Mouse (Mus musculus): ENCODE measurements around the gene Cnbp. TPM values are rescaled to one million over a fixed set of nuclear protein-coding genes. Genes with fewer than 3 reads are reported as not detected.

The Cnbp gene
- polyA plus RNA-seq, 1 experiment from 2014 or later, result 826 TPM

DNA sequence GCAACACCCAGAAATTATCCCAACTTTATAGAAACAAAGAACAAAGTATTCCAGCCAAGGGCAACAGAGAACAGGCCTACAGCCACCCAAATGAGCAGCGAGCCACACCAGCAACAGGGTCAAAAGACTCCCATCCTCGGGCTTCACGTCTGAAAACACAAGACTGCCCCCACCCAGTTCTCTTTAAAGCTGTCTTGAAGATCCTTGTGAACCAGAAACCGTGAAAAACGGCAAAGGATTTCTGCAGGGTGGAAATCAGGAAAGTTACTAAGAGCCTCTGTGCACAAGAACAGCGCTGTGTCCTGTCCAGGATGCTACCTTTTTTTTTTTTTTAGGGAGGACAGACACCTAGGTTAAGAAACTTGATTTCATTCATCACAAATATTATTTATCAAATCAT lies 40.6 kb downstream of the Cnbp start:
- Histone ChIP-seq H3K9me3 (no peaks in the 10 kb centered on the region), H3K27ac (no peak overlapping the region), H3K9ac (no peak overlapping the region), H3K36me3 (peaks cover 12% of the 10 kb centered on the region), H3K4me3 (peak overlapping the region; percentile 64; the same call in 1 of the 2 replicates), H3K4me2 (replicated peaks) (peak overlapping the region; percentile 96), H3K27me3 (replicated peaks) (no peaks in the 10 kb centered on the region), H3K4me1 (peaks cover 11% of the 10 kb centered on the region)
- 43% methylated on average over 6 of the region's 6 CpGs for WGBS
- ATAC-seq (ENCODE audit: low FRiP score, low read depth), result no peak

DNA sequence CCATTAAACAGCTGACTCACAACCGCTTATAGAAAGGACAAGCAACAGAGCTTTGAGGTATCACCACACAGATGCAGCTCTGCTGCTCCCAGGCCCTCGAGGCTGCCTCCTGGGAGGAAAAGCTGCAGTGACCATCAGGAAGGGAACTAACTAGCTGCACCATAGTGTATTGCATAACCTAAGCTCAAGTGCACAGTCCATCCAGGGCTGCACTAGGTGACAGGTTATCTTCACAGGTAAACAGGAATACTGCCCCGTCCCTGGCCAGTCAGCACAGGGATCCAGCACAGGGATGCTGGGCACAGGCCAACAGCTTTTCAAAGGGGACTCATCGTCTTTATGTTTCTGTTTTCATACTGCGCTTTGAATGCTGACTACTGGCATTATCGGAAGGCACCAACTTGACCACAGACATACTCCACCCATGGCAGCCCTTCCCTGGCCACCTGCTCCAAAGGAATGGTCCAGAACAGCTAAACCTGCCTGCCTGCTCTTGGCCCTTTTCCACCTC lies 41.2 kb downstream of the Cnbp start:
- Histone ChIP-seq H3K27me3 (replicated peaks) (no peaks in the 10 kb centered on the region), H3K4me2 (replicated peaks) (no peak overlapping the region), H3K4me3 (no peak overlapping the region), H3K4me1 (peaks cover 11% of the 10 kb centered on the region), H3K9ac (no peak overlapping the region), H3K36me3 (peaks cover 8% of the 10 kb centered on the region; the same call in 1 of the 2 replicates), H3K27ac (no peak overlapping the region), H3K9me3 (no peaks in the 10 kb centered on the region)
- no peak for ATAC-seq (ENCODE audit: low FRiP score, low read depth)
- 89% methylated on average over 6 of the region's 6 CpGs for WGBS

DNA sequence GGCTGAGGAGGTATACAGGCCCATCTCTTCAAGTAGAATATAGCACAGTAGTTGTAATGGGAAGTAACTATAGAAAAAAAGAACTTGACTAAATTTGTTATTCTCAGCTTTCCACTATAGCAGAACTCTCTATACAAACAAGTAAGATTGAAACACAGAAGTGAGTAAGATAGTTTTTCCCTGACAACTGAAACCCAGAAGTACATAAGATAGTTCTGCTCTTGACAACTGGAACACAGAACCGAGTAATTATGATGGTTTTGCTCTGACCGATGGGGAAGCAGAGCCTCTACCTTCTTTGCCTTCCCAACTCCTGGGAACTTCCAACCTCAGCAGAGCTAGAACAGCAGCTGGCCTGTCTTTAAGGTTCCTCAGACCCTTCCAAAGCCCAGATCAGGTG lies 41.8 kb downstream of the Cnbp start:
- WGBS, result 95% methylated on average over 2 of the region's 2 CpGs
- H3K4me1 ChIP-seq, result peaks cover 11% of the 10 kb centered on the region
- H3K4me3 ChIP-seq, result no peak overlapping the region
- ATAC-seq (ENCODE audit: low FRiP score, low read depth), result no peak
- no peaks in the 10 kb centered on the region for H3K9me3 ChIP-seq
- H3K4me2 ChIP-seq (replicated peaks), result no peak overlapping the region
- H3K9ac ChIP-seq, result no peak overlapping the region
- H3K27ac ChIP-seq, result no peak overlapping the region
- H3K27me3 ChIP-seq (replicated peaks), result no peaks in the 10 kb centered on the region
- peaks cover 8% of the 10 kb centered on the region; the same call in 1 of the 2 replicates for H3K36me3 ChIP-seq

DNA sequence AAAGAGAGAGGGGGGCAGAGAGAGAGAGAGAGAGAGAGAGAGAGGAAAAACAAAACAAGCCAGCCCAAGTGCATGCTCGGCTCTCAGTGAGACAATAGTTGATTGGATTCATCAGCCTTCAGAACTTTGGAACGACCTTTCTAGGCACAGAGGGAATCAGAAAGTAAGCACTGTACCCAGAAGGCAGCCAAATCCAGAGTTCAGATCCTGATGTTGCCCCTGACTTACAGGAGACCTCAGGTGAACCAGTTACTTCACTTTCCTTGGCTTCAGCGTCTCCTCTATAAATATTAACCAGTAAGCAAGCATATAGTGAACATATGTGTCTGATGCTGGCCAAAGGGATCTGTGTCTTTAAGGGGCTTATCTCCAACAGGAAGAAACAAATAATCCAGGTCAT lies 42.4 kb downstream of the Cnbp start:
- H3K4me2 ChIP-seq (replicated peaks), result no peak overlapping the region
- no peak overlapping the region for H3K4me3 ChIP-seq
- 70% methylated on average over 3 of the region's 3 CpGs for WGBS
- H3K27ac ChIP-seq, result no peak overlapping the region
- H3K9ac ChIP-seq, result no peak overlapping the region
- no peaks in the 10 kb centered on the region for H3K9me3 ChIP-seq
- peaks cover 11% of the 10 kb centered on the region for H3K4me1 ChIP-seq
- ATAC-seq (ENCODE audit: low FRiP score, low read depth), result no peak
- H3K36me3 ChIP-seq, result 0 out of 2 replicates have a peak, but pooled peaks cover 3% of the 10 kb centered on the region
- H3K27me3 ChIP-seq (replicated peaks), result no peaks in the 10 kb centered on the region

DNA sequence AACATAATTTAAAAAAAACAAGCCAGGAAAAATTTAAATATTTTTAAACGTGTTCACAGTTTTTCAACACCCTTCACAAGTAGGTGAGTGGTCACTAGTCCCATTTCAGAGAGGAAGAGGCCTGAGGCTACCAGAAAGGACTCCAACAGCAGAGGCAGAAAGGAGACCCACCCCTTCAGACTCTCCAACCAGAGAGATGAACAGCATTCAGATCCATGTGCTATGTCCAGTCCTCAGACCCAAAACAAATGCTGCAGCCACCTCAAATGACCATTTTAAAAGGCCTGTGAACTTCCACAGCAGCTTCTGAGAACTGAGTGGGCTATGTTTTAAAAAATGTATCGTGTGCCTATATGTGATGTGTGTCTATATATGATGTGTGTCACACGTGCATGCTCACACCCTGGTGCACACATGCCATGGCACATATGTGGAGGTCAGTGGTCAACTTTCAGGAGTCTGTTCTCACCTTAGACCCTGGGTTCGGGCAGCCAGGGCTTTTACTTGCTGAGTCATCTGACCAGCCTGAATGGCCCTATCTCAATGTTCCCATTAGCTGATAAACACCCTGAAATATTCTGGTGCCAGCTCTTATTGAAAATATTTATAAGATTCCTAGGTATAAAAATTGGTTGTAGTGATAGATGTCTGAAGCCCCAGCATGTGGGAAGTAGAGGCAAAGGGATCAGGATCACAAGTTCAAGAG lies 43.0 kb downstream of the Cnbp start:
- H3K4me2 ChIP-seq (replicated peaks), result no peak overlapping the region
- no peaks in the 10 kb centered on the region for H3K27me3 ChIP-seq (replicated peaks)
- no peak overlapping the region for H3K4me3 ChIP-seq
- ATAC-seq (ENCODE audit: low FRiP score, low read depth), result no peak
- peaks cover 11% of the 10 kb centered on the region for H3K4me1 ChIP-seq
- 84% methylated on average over 4 of the region's 4 CpGs for WGBS
- H3K9me3 ChIP-seq, result no peaks in the 10 kb centered on the region
- no peak overlapping the region for H3K9ac ChIP-seq
- H3K27ac ChIP-seq, result no peak overlapping the region
- H3K36me3 ChIP-seq, result no peaks in the 10 kb centered on the region

DNA sequence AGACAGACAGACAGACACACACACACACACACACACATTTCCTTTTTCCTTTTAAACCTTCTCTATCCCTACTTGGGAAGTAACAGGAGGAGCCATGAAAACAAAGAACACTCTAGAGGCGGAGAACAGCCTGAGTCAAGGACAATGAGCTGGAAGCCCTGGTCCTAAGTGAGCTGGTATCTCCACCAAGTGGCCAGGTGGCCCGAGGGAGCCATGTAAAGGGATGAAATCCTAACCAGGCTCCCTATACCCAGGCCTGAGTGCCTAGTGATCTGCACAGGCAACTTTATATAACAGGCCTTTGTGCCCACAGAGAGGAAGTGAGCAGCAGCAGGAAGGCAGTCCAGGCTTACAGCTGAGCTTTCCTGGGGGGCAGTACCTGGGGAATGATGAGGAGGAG lies 44.0 kb downstream of the Cnbp start:
- Histone ChIP-seq H3K27ac (no peak overlapping the region), H3K9me3 (no peaks in the 10 kb centered on the region), H3K4me3 (no peak overlapping the region), H3K4me1 (peaks cover 6% of the 10 kb centered on the region), H3K9ac (no peak overlapping the region), H3K27me3 (replicated peaks) (no peaks in the 10 kb centered on the region), H3K36me3 (no peaks in the 10 kb centered on the region), H3K4me2 (replicated peaks) (no peak overlapping the region)
- WGBS, result 60% methylated on average over 2 of the region's 2 CpGs
- ATAC-seq (ENCODE audit: low FRiP score, low read depth), result no peak

DNA sequence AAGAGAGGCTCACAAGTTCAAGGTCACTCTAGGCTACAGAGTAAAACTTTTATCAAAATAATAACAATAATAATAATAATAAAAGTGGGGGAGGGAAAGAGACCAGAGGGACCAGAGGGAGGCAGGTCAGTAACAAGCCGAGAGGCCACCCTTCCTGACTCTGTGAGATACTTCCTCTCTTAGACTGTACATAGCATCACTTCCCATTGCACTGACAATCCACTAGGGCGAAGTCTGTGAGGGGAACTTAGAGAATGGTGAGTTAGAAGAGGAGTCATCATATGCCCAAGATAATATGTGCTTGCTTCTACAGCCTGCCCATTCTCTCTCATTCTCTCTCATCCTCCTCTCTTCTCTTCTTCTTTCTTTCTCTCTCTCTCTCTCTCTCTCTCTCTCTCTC lies 44.9 kb downstream of the Cnbp start:
- Histone ChIP-seq H3K9me3 (no peaks in the 10 kb centered on the region), H3K4me2 (replicated peaks) (no peak overlapping the region), H3K27me3 (replicated peaks) (no peaks in the 10 kb centered on the region), H3K4me3 (no peak overlapping the region), H3K4me1 (peaks cover 5% of the 10 kb centered on the region), H3K27ac (no peak overlapping the region), H3K36me3 (no peaks in the 10 kb centered on the region), H3K9ac (no peak overlapping the region)
- no peak for ATAC-seq (ENCODE audit: low FRiP score, low read depth)
- 78% methylated on average over 2 of the region's 2 CpGs for WGBS

DNA sequence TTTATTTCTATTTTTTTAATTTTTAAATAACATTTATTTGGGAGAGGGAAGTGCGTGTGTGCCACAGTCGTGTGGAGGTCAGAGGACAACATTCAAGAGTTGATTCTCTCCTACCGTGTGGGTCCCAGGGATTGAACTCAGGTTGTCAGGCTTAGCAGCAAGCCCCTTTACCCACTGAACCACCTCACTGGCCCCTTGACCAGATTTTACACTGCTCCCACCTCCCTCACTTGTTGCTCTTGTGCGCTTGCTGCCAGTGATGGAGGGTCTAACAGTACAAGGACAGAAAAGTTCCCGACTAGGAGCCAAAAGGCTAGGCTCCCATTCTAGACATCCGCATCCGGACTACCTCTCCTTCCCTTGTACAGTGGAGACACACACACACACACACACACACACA lies 45.5 kb downstream of the Cnbp start:
- Histone ChIP-seq H3K4me1 (no peaks in the 10 kb centered on the region; the same call in 1 of the 2 replicates), H3K4me2 (replicated peaks) (no peak overlapping the region), H3K36me3 (no peaks in the 10 kb centered on the region), H3K27ac (no peak overlapping the region), H3K27me3 (replicated peaks) (no peaks in the 10 kb centered on the region), H3K9me3 (no peaks in the 10 kb centered on the region), H3K4me3 (no peak overlapping the region), H3K9ac (no peak overlapping the region)
- 91% methylated on average over 7 of the region's 7 CpGs for WGBS
- no peak for ATAC-seq (ENCODE audit: low FRiP score, low read depth)

DNA sequence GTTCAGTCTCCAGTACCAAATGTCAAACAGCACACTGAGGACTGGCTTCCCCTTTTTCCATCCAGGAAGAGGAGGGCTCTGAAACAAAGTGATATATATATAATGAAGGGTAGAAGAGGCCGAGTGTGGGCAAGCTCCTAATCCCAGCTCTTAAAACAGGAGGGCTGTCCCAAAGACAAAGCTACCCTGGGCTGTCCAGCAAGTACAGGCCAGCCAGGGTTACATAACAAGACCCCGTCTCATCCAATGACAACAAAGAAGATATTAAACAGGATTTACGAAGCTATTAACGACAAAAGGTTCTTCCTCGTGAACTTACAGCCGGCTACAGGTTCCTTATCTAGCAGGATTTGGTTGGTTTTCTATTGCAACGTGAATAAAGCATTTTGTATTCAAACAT lies 46.0 kb downstream of the Cnbp start:
- ATAC-seq (ENCODE audit: low FRiP score, low read depth), result no peak
- Histone ChIP-seq H3K36me3 (no peaks in the 10 kb centered on the region), H3K9me3 (no peaks in the 10 kb centered on the region), H3K9ac (no peak overlapping the region), H3K27me3 (replicated peaks) (no peaks in the 10 kb centered on the region), H3K4me2 (replicated peaks) (no peak overlapping the region), H3K27ac (no peak overlapping the region), H3K4me3 (no peak overlapping the region), H3K4me1 (no peaks in the 10 kb centered on the region)
- WGBS, result 82% methylated on average over 7 of the region's 7 CpGs

DNA sequence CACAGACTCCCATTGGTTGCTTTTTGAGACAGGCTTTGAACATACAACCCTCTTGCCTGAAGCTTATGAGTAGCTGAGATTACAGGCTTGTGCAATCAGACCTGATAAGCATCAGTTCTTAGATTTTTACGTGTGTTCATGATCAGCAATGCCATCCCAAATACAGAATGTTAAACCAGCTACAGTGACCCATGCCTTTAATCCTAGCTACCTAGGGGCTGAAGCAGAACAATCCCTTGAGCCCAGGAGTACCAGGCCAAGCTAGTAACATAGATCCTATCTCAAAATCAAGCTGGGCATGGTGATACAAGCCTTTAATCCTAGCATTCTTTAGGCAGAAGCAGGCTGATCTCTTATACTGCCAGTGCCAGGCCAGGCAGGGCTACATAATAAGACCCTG lies 46.9 kb downstream of the Cnbp start:
- H3K27me3 ChIP-seq (replicated peaks), result no peaks in the 10 kb centered on the region
- no peak overlapping the region for H3K9ac ChIP-seq
- no peak overlapping the region for H3K4me3 ChIP-seq
- no peak overlapping the region for H3K4me2 ChIP-seq (replicated peaks)
- 92% methylated on average over 1 of the region's 1 CpGs for WGBS
- H3K27ac ChIP-seq, result no peak overlapping the region
- no peaks in the 10 kb centered on the region for H3K4me1 ChIP-seq
- H3K9me3 ChIP-seq, result no peaks in the 10 kb centered on the region
- ATAC-seq (ENCODE audit: low FRiP score, low read depth), result no peak
- no peaks in the 10 kb centered on the region for H3K36me3 ChIP-seq

DNA sequence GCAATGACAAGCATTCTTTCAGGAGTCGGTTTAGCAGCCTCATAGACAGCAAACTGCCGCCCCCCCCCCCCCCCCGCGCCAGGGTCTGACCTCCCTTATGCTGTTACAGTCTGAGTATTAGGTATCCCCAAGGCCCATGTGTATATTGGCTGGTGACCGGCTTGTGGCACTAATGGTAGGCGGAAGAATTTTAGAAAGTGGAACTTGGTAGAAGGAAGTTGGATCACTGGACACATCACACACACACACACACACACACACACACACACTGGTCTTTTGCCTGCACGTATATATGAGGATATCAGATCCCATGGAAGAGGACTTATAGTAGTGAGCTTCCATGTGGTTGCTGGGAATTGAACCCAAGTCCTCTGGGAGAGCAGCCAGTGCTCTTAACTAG lies 48.4 kb downstream of the Cnbp start:
- Histone ChIP-seq H3K4me1 (no peaks in the 10 kb centered on the region), H3K9me3 (no peaks in the 10 kb centered on the region), H3K9ac (no peak overlapping the region), H3K36me3 (no peaks in the 10 kb centered on the region), H3K27me3 (replicated peaks) (no peaks in the 10 kb centered on the region), H3K4me3 (no peak overlapping the region), H3K4me2 (replicated peaks) (no peak overlapping the region), H3K27ac (no peak overlapping the region)
- 88% methylated on average over 7 of the region's 7 CpGs for WGBS
- ATAC-seq (ENCODE audit: low FRiP score, low read depth), result no peak

DNA sequence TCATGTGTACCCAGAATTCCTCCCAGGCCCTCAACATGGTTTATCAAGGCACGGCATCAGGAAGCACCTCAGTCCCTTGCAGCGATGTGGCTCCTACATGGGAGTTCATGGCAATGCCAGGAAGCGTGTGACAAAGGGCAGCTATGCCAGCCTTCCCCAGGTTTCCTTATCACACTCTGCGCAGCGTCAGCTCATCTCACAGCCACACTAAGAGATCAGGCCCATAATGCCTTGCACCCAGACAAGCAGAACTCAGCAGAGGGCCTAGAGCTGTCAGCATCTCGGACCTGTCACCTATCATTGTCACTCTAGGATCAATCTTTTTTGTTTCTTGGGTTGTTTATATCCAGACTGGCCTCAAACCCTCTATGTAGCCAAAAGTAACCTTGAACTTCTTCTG lies 51.3 kb downstream of the Cnbp start:
- Histone ChIP-seq H3K9ac (no peak overlapping the region), H3K9me3 (no peaks in the 10 kb centered on the region), H3K36me3 (no peaks in the 10 kb centered on the region), H3K27me3 (replicated peaks) (no peaks in the 10 kb centered on the region), H3K4me2 (replicated peaks) (no peak overlapping the region), H3K27ac (no peak overlapping the region), H3K4me3 (no peak overlapping the region), H3K4me1 (no peaks in the 10 kb centered on the region)
- whole genome bisulfite sequencing, result 95% methylated on average over 6 of the region's 6 CpGs
- no peak for ATAC-seq (ENCODE audit: low FRiP score, low read depth)

DNA sequence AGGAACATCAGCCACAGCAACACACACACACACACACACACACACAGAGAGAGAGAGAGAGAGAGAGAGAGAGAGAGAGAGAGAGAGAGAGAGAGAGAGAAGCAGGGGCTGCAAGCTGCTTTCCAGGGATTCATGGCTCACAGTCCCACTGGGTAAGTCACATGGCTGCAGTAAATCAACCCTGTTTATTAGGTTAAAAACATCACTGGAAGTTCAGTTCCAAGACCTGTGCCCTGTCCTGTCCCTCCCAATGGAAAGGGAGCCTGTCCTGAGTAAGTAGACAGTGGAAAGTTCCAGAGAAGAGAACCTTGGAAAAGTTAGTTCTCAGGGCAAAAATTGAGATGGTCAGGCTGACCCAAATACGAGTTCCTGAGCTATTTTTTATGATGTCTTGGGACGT lies 53.6 kb downstream of the Cnbp start:
- WGBS, result 38% methylated on average over 2 of the region's 2 CpGs
- Histone ChIP-seq H3K9ac (no peak overlapping the region), H3K27me3 (replicated peaks) (no peaks in the 10 kb centered on the region), H3K36me3 (peaks cover 5% of the 10 kb centered on the region; the same call in 1 of the 2 replicates), H3K4me3 (no peak overlapping the region), H3K4me1 (no peaks in the 10 kb centered on the region), H3K4me2 (replicated peaks) (no peak overlapping the region), H3K9me3 (no peaks in the 10 kb centered on the region), H3K27ac (no peak overlapping the region)
- no peak for ATAC-seq (ENCODE audit: low FRiP score, low read depth)
